Mouse (Mus musculus): ENCODE measurements around the gene Fcna.

Gene Fcna

GRCm38 (mm10) chr2:25627811-25628210 is at the start of gene Fcna:
Gene Fcna (minus strand): TSS chr2:25628030.
- DNase-seq: no peak

- no peak for DNase-seq
Observed at GRCm38 (mm10) chr2:25676486-25676885, 48.7 kb upstream of the Fcna start, which contains the start of gene Lcn6. Gene Lcn6 (plus strand): TSS chr2:25676786.

- no peak for DNase-seq
Observed at GRCm38 (mm10) chr2:25666516-25666915, 38.7 kb upstream of the Fcna start.

- no peak for DNase-seq
Observed at GRCm38 (mm10) chr2:25664125-25664524, 36.3 kb upstream of the Fcna start.

GRCm38 (mm10) chr2:25663511-25663910 is 35.7 kb upstream of the Fcna start:
- DNase-seq: no peak

- DNase-seq: no peak
Observed at GRCm38 (mm10) chr2:25661245-25661970, 33.6 kb upstream of the Fcna start.

GRCm38 (mm10) chr2:25660279-25660678 is 32.4 kb upstream of the Fcna start:
- DNase-seq: no peak

GRCm38 (mm10) chr2:25657652-25658051 is 29.8 kb upstream of the Fcna start, which contains the start of gene Lcn5:
Gene Lcn5 (plus strand): TSS chr2:25657952.
- DNase-seq: no peak

- no peak for DNase-seq
Observed at GRCm38 (mm10) chr2:25657246-25657645, 29.4 kb upstream of the Fcna start.

- no peak for DNase-seq
Observed at GRCm38 (mm10) chr2:25656691-25657090, 28.9 kb upstream of the Fcna start.

- no peak for DNase-seq
Observed at GRCm38 (mm10) chr2:25654502-25654901, 26.7 kb upstream of the Fcna start.

GRCm38 (mm10) chr2:25652902-25653301 is 25.1 kb upstream of the Fcna start, which contains the start of gene Lcn8:
Gene Lcn8 (plus strand): TSS chr2:25653120.
- DNase-seq: no peak

GRCm38 (mm10) chr2:25639890-25640289 is 12.1 kb upstream of the Fcna start:
- DNase-seq: no peak

GRCm38 (mm10) chr2:25634046-25634445 is 6.2 kb upstream of the Fcna start:
- DNase-seq: no peak

- DNase-seq: no peak
Observed at GRCm38 (mm10) chr2:25633616-25634015, 5.8 kb upstream of the Fcna start.

- DNase-seq: no peak
Observed at GRCm38 (mm10) chr2:25628738-25629137, 908 bp upstream of the Fcna start.

GRCm38 (mm10) chr2:25625986-25626385 is 1.8 kb downstream of the Fcna start:
- no peak for DNase-seq

GRCm38 (mm10) chr2:25621229-25622200 is 6.3 kb downstream of the Fcna start, which contains the start of gene Tmem141:
Gene Tmem141 (minus strand): TSS chr2:25622005.
- peak; percentile 83 for DNase-seq

GRCm38 (mm10) chr2:25620852-25621228 is 7.0 kb downstream of the Fcna start:
- DNase-seq: no peak

GRCm38 (mm10) chr2:25620386-25620785 is 7.4 kb downstream of the Fcna start:
- no peak for DNase-seq

GRCm38 (mm10) chr2:25617578-25617977 is 10.3 kb downstream of the Fcna start, which contains the start of gene Ccdc183:
Gene Ccdc183 (minus strand): TSS chr2:25617678.
- no peak for DNase-seq

- DNase-seq: no peak
Observed at GRCm38 (mm10) chr2:25616398-25616797, 11.4 kb downstream of the Fcna start.

- no peak for DNase-seq
Observed at GRCm38 (mm10) chr2:25608671-25609070, 19.2 kb downstream of the Fcna start.
